Mouse (Mus musculus): ENCODE measurements at regions not wholly inside any gene's neighbourhood (a gene's known extent, or its start where the extent isn't known, plus 50 kb on each side); places are given as distances from the start of the nearest gene placed in this dataset.

DNA sequence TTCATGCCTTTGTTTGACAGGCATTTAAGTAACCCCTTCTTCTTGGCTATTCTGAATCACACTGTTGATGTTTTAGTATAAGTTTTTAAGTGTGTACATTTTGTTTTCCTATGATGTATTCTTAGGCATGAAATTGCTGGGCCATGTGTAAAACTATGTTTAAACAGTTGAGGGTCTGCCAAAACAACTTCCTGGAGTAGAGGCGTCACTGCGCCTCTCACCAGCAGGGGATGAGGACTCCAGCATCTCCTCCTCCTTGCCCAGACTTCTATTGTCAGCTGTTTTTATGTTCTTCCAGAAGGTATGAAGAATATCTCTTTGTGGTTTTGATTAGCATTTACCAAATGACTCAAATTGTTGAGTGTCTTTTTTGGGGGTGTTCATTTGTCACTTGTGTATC is 372.1 kb downstream of the Fam84a start:
- no peak overlapping the region for H3K4me3 ChIP-seq
- no peaks in the 10 kb centered on the region for H3K9me3 ChIP-seq (replicated peaks)
- H3K27ac ChIP-seq: no peak overlapping the region
- no peaks in the 10 kb centered on the region for H3K27me3 ChIP-seq (ENCODE audit: low read depth, poor library complexity, severe bottlenecking)
- H3K4me1 ChIP-seq: no peaks in the 10 kb centered on the region
- WGBS: 90% methylated on average over 2 of the region's 2 CpGs
- DNase-seq (ENCODE audit: low spot score): no peak
- no peaks in the 10 kb centered on the region for H3K36me3 ChIP-seq

- Histone ChIP-seq H3K27ac (no peak overlapping the region), H3K36me3 (no peaks in the 10 kb centered on the region), H3K4me1 (no peaks in the 10 kb centered on the region), H3K27me3 (ENCODE audit: low read depth, poor library complexity, severe bottlenecking) (no peaks in the 10 kb centered on the region), H3K9me3 (replicated peaks) (no peaks in the 10 kb centered on the region), H3K4me3 (no peak overlapping the region)
- WGBS: 67% methylated on average over 1 of the region's 1 CpGs
- no peak for DNase-seq (ENCODE audit: low spot score)
Measured at GRCm38 (mm10) chr12:13776687-13777086, 375.2 kb downstream of the Fam84a start.

- DNase-seq (ENCODE audit: low spot score): no peak
- WGBS: 87% methylated on average over 2 of the region's 2 CpGs
- no peaks in the 10 kb centered on the region for H3K27me3 ChIP-seq (ENCODE audit: low read depth, poor library complexity, severe bottlenecking)
- H3K4me1 ChIP-seq: no peaks in the 10 kb centered on the region
- no peak overlapping the region for H3K27ac ChIP-seq
- no peaks in the 10 kb centered on the region for H3K36me3 ChIP-seq
- H3K9me3 ChIP-seq (replicated peaks): no peaks in the 10 kb centered on the region
- H3K4me3 ChIP-seq: no peak overlapping the region
Measured at GRCm38 (mm10) chr12:13769696-13770095, 382.2 kb downstream of the Fam84a start.

GRCm38 (mm10) chr12:13769156-13769555 is 382.7 kb downstream of the Fam84a start:
- Histone ChIP-seq H3K4me3 (no peak overlapping the region), H3K27me3 (ENCODE audit: low read depth, poor library complexity, severe bottlenecking) (no peaks in the 10 kb centered on the region), H3K36me3 (no peaks in the 10 kb centered on the region), H3K9me3 (replicated peaks) (no peaks in the 10 kb centered on the region), H3K27ac (no peak overlapping the region), H3K4me1 (no peaks in the 10 kb centered on the region)
- DNase-seq (ENCODE audit: low spot score): no peak
- 89% methylated on average over 4 of the region's 4 CpGs for WGBS

DNA sequence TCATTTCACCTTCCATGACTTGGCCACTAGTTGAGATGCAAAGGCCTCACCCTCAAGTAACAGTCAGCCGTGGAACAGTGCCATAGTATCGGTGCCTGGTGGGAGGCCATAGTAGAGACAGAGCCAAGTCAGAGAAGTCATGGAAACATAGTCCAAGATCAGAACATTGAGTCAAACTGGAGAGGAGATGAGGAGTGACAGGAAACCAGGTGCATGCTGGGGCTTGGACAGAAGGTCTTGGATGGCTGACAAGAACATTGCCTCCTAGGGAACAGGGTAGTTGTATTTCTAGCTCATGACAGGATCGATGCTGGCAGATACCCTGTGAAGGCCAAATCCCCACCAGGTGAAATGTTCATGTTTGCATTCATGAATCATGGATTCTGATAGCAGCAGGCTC is 385.4 kb downstream of the Fam84a start:
- H3K4me1 ChIP-seq: no peaks in the 10 kb centered on the region
- H3K9me3 ChIP-seq (replicated peaks): no peaks in the 10 kb centered on the region
- 94% methylated on average over 3 of the region's 3 CpGs for WGBS
- no peak overlapping the region for H3K27ac ChIP-seq
- H3K4me3 ChIP-seq: no peak overlapping the region
- DNase-seq (ENCODE audit: low spot score): no peak
- no peaks in the 10 kb centered on the region for H3K27me3 ChIP-seq (ENCODE audit: low read depth, poor library complexity, severe bottlenecking)
- no peaks in the 10 kb centered on the region for H3K36me3 ChIP-seq

GRCm38 (mm10) chr12:13753878-13754277 is 398.0 kb downstream of the Fam84a start:
- no peaks in the 10 kb centered on the region for H3K4me1 ChIP-seq
- H3K27me3 ChIP-seq (ENCODE audit: low read depth, poor library complexity, severe bottlenecking): no peaks in the 10 kb centered on the region
- WGBS: 93% methylated on average over 2 of the region's 2 CpGs
- H3K9me3 ChIP-seq (replicated peaks): no peaks in the 10 kb centered on the region
- no peak overlapping the region for H3K27ac ChIP-seq
- no peak for DNase-seq (ENCODE audit: low spot score)
- H3K4me3 ChIP-seq: no peak overlapping the region
- no peaks in the 10 kb centered on the region for H3K36me3 ChIP-seq

DNA sequence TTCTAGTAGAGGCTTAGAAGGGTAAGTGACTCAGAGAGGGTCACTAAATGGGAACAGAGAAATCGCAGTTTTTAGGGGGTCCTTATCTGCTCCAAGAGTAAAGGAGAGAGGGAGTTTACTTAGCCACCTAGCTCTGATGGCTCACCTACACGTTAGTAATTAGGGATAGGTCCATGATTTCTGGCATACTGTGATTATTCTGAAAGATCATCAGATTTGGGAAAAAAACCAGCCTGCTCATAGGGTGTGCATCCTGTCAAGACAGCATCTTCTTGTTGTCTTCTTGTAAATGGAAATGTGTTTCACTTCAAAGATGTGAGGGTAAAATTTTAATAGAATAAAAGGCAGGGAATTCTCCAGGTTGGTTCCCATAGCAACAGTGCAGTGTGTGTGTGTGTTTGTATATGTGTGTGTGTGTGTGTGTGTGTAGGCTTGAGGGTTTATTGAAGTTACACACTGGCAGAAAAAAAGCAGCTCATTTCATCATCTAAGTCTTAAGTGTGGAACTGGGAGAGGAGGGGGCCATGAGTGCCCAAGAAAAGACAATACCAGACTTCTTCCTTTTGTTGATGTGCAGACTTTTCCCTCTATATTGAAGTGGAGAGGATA is 407.4 kb downstream of the Fam84a start:
- Histone ChIP-seq H3K4me3 (no peak overlapping the region), H3K4me1 (no peaks in the 10 kb centered on the region), H3K27ac (no peak overlapping the region), H3K27me3 (ENCODE audit: low read depth, poor library complexity, severe bottlenecking) (no peaks in the 10 kb centered on the region), H3K36me3 (no peaks in the 10 kb centered on the region), H3K9me3 (replicated peaks) (no peaks in the 10 kb centered on the region)
- DNase-seq (ENCODE audit: low spot score): no peak
- 73% methylated on average over 2 of the region's 2 CpGs for WGBS

- H3K27ac ChIP-seq: no peak overlapping the region
- H3K9me3 ChIP-seq (replicated peaks): no peaks in the 10 kb centered on the region
- no peak for DNase-seq (ENCODE audit: low spot score)
- no peak overlapping the region for H3K4me3 ChIP-seq
- no peaks in the 10 kb centered on the region for H3K27me3 ChIP-seq (ENCODE audit: low read depth, poor library complexity, severe bottlenecking)
- H3K4me1 ChIP-seq: no peaks in the 10 kb centered on the region
- 79% methylated on average over 2 of the region's 2 CpGs for WGBS
- H3K36me3 ChIP-seq: no peaks in the 10 kb centered on the region
Measured at GRCm38 (mm10) chr12:13729901-13730637, 421.8 kb downstream of the Fam84a start.

DNA sequence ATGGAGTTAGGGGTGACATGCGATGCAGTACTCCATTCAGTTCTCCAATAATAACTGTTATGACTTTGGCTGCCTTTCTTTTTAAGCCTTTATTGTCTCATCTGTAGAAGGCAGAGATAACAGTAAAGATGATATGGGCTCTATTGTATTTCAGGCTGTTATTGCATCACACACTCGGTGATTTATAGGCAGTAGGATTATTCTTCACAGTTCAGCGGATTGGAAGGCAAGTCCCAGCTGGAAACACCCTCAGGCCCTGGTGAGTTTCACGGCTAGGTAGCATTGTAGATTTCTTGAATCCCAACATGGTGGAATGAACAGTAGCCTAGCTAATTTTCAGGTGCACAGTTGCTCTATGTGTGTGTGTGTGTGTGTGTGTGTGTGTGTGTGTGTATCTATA is 422.9 kb downstream of the Fam84a start:
- WGBS: 84% methylated on average over 4 of the region's 4 CpGs
- no peaks in the 10 kb centered on the region for H3K4me1 ChIP-seq
- H3K36me3 ChIP-seq: no peaks in the 10 kb centered on the region
- DNase-seq (ENCODE audit: low spot score): no peak
- no peak overlapping the region for H3K27ac ChIP-seq
- H3K9me3 ChIP-seq (replicated peaks): no peaks in the 10 kb centered on the region
- H3K4me3 ChIP-seq: no peak overlapping the region
- H3K27me3 ChIP-seq (ENCODE audit: low read depth, poor library complexity, severe bottlenecking): no peaks in the 10 kb centered on the region

DNA sequence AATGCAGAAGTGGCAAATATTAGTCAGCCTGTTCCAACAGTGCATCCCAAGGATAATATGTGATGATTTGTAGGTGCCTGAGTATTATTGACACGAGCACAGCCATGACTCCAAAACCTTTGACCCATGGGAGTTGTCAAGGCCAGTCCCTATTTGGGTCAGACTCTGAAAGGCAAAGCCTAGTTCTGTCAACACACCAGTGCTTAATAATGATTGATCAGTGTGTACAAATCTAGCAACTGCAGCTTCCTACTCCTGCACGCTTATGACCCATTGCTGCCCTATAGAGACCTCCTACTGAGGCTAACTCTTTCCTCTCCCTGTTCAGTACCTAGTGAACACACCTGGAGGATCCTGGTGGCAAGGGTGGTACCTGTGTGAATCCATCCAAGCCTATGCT is 427.3 kb downstream of the Fam84a start:
- Histone ChIP-seq H3K27me3 (ENCODE audit: low read depth, poor library complexity, severe bottlenecking) (no peaks in the 10 kb centered on the region), H3K27ac (no peak overlapping the region), H3K36me3 (no peaks in the 10 kb centered on the region), H3K9me3 (replicated peaks) (no peaks in the 10 kb centered on the region), H3K4me3 (no peak overlapping the region), H3K4me1 (no peaks in the 10 kb centered on the region)
- WGBS: 77% methylated on average over 2 of the region's 2 CpGs
- no peak for DNase-seq (ENCODE audit: low spot score)

DNA sequence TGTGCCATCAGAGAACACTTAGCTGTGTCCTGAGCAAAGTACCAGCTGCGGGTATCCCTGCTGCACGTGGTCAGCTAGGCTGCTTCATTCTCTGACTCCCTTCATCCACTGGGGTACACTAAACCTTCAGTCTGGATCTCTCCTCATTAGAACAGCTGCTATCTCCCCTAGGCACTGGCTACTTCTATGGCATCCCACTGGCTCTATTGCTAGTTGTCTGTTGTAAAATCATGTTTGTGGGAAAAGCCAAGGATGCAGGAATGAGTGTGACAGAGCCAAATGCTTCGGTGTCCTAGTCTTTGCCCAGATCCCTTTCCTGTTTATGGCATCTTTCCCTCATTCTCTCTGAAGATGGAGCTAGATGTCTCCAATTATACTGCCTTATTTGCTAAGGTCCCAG is 440.9 kb downstream of the Nbas start:
- WGBS: 84% methylated on average over 3 of the region's 3 CpGs
- H3K4me1 ChIP-seq: no peaks in the 10 kb centered on the region
- H3K9me3 ChIP-seq (replicated peaks): no peaks in the 10 kb centered on the region
- H3K27me3 ChIP-seq (ENCODE audit: low read depth, poor library complexity, severe bottlenecking): no peaks in the 10 kb centered on the region
- H3K36me3 ChIP-seq: no peaks in the 10 kb centered on the region
- no peak for DNase-seq (ENCODE audit: low spot score)
- H3K27ac ChIP-seq: no peak overlapping the region
- no peak overlapping the region for H3K4me3 ChIP-seq

GRCm38 (mm10) chr12:13707747-13708146 is 438.8 kb downstream of the Nbas start:
- Histone ChIP-seq H3K36me3 (no peaks in the 10 kb centered on the region), H3K4me3 (no peak overlapping the region), H3K27me3 (ENCODE audit: low read depth, poor library complexity, severe bottlenecking) (no peaks in the 10 kb centered on the region), H3K4me1 (no peaks in the 10 kb centered on the region), H3K27ac (no peak overlapping the region), H3K9me3 (replicated peaks) (no peaks in the 10 kb centered on the region)
- DNase-seq (ENCODE audit: low spot score): no peak
- WGBS: 85% methylated on average over 5 of the region's 5 CpGs

DNA sequence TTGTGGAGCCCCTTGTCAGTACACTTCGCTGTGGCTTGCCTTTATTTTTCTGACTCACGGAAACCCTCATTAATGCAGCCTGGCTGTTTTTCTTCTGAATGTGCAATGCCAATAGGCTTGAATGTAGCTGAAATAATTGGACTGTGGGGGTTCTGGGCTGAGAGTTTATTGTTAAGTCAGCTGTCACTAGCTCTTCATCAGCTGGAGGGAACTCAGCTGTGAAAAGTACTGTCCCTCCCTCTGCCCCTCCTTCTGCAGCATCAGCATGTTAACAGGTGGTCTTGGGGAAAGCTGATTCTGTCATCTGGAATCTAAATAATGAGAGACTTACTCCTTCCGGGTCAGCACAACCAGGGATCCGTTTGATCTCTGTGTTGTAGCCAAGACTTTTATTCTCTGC is 437.6 kb downstream of the Nbas start:
- no peaks in the 10 kb centered on the region for H3K27me3 ChIP-seq (ENCODE audit: low read depth, poor library complexity, severe bottlenecking)
- H3K36me3 ChIP-seq: no peaks in the 10 kb centered on the region
- 85% methylated on average over 4 of the region's 4 CpGs for WGBS
- H3K4me1 ChIP-seq: no peaks in the 10 kb centered on the region
- no peaks in the 10 kb centered on the region for H3K9me3 ChIP-seq (replicated peaks)
- no peak overlapping the region for H3K4me3 ChIP-seq
- no peak for DNase-seq (ENCODE audit: low spot score)
- no peak overlapping the region for H3K27ac ChIP-seq

DNA sequence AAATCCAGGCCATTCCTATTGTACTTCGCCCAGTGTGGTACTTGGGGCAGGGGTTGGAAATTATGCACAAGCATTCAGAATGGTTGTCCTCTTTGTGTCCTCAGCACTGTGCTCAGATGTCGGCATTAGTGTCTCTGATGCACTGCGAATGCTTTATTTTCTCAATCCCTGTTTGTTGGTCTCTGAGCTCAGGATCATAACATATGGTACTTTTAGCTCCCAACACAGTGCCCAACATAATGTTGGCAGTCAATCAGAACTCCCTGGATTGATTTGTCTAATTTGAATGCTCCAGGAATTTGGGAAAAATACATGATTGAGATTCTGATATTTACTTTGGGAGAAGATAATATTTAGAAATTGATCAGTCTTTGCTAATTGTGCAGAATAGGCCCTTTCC is 434.7 kb downstream of the Nbas start:
- Histone ChIP-seq H3K4me1 (no peaks in the 10 kb centered on the region), H3K9me3 (replicated peaks) (no peaks in the 10 kb centered on the region), H3K4me3 (no peak overlapping the region), H3K27me3 (ENCODE audit: low read depth, poor library complexity, severe bottlenecking) (no peaks in the 10 kb centered on the region), H3K27ac (no peak overlapping the region), H3K36me3 (no peaks in the 10 kb centered on the region)
- 89% methylated on average over 3 of the region's 3 CpGs for WGBS
- no peak for DNase-seq (ENCODE audit: low spot score)
